Mouse (Mus musculus) ovary, postnatal 10 days (tissue): Measurements from ENCODE around the gene Crybg1.
"Not testable (repeated sequence)": the region's sequence is repeated elsewhere in the genome, so short reads cannot be mapped to it uniquely, and the experiment has no call there.

Experiments
- DNase-seq: peaks from one replicate; pipeline ENCODE4 v3.0.0; 2022; ENCODE audit warnings: low spot score

The Crybg1 gene

DNA sequence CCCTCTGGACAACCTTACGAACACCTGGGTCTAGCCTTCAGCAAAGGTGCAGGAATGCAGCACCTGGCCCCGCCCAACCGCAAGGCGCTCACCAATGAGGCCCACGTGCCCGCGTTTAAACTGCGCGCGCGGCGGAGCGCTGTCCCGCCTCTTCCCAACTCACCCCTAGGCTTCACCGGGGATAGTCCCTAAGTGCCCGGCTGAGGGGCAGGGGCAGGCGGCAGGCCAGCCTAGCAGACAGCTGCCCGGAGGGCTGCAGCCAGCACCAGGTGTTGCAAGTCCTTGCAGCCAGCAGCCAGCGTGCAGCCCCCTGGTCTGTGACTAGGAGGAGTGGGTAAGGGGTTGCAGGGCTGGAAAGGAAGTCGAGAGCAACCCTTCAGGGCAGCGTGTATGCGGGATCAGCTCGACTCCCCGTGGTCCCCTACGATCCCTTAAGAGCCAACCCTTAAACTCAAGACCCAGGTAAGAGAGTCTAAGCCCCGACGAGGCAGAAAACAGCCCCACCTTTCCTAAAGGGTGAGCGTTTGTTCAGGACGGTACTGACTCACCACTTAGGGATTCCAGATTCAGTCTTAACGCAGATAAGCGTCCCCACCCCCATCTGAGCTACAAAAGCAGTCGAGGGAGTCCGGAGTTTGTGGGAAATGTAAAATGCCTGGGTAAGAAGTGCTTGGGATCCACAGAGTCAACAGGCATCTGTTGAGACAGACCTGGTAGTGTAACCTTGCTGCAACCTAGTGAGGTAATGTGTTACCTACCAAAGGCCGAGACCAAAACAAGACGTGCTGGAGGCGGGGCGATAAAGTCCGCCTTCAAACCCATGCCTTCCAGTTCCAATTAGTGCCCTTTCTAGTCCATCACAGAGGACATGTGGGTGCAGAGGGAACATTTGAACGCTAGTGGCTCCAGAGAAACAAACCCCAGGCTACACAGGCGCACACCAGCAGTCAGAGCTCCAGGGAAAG lies 142.7 kb downstream of the Crybg1 start:
- peak; percentile 7 for DNase-seq

DNA sequence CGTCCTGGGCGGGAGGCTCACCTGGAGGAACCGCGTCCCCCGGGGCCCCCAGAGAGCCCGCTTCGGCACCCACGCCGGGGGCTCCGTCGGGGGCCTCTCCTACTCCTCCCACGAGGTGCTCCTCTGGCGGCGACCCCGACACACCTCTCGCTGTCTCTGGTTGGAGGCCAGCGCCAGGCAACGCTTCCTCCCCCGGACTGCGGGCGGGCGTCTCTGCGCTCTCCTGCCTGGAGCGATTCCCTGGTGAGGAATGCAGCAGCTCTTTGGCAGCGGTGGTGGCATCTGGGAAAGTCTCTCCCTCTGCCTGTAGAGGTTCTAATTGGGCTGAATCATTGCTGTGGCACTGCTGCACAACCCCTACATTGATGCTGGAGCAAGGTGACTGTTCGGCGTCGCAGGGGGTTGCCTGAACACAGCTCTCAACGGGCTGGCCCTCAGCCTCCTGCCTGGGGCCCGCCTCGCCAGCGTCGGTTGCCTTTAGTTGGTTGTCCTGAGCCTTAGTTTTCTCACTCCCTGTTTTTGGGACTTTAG lies 144.4 kb downstream of the Crybg1 start:
- DNase-seq = peak; percentile 21

GRCm38 (mm10) chr10:44003551-44004151 lies 145.0 kb downstream of the Crybg1 start:
- DNase-seq = peak; percentile 42

DNA sequence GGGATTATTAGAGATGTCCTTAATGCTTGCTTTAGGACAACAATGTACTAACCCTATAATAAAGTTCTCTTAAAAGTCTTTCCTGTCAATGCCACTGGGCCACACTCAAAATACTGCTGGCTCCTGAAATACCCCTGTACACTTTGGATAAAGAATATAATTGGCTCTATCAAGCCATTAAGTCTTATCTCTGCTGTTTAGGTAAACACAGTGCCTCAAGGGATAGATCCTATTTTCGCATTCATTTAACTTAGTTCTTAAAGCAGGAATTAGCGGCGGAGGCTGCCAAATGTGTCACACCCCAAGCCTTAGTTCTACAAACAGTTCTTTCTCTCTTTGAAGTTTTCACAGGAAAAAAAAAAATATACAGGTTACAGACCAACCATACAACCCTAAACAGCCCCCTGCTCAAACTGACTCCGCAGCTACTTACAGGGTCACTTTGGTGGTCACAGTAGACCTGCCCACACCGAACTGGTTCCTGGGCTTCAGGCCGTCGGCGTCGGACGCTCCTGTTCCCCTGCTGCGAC lies 145.6 kb downstream of the Crybg1 start:
- DNase-seq = no peak

GRCm38 (mm10) chr10:44002004-44002940 lies 146.4 kb downstream of the Crybg1 start:
- DNase-seq = no peak

DNA sequence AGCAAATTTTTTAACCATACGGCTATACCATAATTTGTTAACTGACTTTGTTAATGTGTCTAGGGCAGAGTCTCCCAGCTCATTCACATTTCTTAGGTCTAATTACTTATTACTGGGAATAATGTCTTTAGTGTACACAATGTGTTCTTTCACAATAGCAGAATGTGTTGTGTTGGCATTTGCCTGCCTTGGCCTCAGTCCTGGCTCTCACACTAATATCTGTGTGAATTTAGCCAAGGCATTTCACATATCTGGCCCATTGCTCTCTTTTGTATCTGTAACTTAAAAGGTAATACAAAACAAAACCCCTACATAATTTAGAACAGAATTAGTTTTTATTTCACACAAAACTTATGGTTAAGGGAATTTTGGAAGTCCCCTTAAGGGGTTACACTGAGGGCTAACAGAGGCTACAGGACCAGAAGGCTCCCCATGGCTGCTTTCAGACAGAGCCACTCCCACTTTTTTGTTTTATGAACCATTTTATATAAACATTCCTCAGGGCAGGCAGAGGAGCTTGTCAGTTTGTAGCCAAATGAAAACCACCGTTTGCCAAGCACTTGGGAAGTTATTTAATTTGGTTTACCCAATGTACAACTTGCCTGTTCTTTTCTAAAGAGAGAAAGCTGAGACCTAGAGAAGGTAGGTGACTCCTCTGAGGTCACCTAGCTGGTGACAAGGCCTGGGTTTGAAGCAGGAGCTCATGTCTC lies 148.3 kb downstream of the Crybg1 start:
- DNase-seq = no peak

DNA sequence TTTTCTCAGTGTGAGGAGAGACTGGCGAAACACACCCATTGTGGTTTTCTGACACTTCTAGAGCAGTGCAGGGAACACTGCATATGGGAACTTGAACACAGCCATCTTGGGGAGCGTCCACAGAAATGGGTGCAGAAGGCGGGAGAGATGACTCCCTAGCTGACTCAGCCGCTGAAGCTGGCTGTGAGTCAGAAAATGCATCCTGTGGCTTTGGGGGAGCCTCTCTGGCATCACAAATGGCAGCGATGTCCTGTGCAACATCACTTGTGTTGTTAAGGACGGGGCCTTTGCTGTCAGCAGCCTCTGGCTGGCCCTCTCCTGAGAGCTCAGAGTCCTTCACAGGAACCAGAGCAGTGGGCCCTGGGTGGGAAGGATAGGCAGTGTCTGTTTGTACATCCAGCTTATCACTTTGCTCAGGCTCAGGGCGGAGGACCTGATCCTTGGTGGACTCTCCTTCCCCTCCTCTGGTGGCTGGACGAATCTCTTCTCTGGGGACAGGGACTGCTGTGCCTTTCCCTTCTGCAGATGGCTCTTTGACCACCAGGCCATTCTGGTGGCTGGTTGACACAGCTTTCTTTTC lies 150.1 kb downstream of the Crybg1 start:
- no peak for DNase-seq

DNA sequence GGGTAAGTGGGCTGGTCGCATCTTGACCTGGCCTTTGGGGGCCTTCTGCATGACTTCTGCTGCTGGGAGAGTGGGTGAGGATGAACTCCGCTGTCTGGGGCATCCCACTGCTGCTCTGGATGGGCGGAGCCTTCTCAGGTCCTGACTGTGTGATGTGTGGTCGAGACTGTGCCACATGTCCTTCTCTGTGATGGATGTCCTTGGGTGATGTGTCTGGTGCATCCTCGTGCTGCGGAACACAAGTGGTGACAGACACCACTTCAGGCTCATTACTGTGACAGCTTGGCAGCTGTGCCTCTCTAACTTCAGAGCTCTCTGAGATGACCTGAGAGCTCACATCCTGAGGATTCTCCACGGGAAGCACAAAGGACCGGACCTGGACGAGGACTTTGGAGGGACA lies 150.6 kb downstream of the Crybg1 start:
- DNase-seq = no peak

GRCm38 (mm10) chr10:43997276-43997675 lies 151.4 kb downstream of the Crybg1 start:
- no peak for DNase-seq

GRCm38 (mm10) chr10:43995858-43996650 lies 152.6 kb downstream of the Crybg1 start:
- no peak for DNase-seq

GRCm38 (mm10) chr10:43993198-43993597 lies 155.5 kb downstream of the Crybg1 start:
- no peak for DNase-seq

DNA sequence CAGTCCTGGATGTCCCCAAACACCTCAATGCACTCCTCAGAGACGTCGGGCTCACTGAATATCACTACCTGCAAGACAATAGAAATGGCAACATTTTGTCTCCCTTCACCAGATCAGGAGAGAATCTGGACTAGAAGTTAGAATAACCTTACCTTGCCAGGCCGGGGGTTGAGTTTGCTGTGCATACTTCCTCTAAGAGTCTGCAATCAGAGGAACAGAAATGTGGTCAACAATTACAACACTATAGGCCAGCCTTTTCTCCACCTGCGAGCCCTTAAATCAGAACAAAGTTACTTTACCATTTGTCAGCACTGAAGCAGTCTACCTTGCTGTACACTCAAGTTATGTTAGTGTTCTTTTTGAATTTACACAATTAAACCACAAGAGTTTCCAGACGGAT lies 156.1 kb downstream of the Crybg1 start:
- DNase-seq = no peak

DNA sequence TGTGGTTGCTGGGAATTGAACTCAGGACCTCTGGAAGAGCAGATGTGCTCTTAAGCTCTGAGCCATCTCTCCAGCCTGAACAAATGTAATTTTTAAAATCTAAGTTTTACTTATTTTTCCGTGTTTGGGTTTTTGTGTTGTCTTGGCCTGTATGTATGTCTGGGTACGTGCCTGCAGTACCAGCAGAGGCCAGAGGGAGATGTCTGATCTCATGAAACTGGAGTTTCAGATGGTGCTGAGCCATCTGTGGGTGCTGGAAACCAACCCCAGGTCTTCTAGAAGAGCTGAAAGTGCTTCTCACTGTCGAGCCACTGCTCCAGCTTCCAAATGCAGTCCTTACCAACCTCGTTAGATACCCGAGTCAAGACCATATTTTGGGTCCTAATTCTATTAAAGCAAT lies 157.4 kb downstream of the Crybg1 start:
- no peak for DNase-seq

DNA sequence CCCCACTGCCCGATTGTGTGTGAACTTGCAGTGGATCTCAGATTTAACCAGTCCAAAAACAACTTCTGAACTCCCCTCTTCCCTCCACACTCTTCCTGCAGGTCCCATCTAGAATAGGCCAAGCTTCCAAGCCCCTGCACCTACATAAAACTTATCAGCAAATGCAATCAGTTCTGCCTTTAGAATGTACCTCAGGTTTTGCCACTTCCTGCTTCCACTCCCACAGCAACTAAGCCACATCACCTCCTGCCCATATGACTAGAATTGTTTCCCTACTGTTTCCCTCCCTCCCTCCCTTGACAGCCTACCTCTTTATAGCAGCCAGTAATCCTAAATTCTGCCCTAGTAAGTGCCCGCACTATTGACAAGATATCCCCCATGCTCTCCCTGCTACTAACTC lies 164.8 kb downstream of the Crybg1 start:
- DNase-seq = no peak

- DNase-seq = no peak
These were observed 165.4 kb downstream of the Crybg1 start for GRCm38 (mm10) chr10:43983241-43983640.

DNA sequence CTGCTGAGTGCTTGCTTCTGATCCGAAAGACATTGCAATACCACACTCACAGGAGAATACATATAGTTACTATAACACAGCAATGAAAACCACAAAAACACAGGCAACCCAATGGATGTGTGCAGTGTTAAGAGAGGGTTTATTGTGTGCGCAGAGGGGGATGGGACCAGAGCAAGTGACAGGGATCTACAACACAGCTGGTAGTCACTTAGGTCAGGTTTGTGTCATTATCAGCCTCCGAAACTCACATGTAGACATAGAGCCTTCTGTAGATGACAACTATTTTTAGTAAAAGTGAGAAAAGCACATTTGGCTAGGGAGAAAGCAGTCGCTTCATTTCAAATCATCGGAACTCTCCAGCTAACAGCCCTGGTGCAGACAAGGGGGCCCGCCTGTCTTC lies 166.2 kb downstream of the Crybg1 start:
- DNase-seq = no peak

- DNase-seq = not testable (repeated sequence)
These were observed 167.9 kb downstream of the Crybg1 start for GRCm38 (mm10) chr10:43980742-43981141.

DNA sequence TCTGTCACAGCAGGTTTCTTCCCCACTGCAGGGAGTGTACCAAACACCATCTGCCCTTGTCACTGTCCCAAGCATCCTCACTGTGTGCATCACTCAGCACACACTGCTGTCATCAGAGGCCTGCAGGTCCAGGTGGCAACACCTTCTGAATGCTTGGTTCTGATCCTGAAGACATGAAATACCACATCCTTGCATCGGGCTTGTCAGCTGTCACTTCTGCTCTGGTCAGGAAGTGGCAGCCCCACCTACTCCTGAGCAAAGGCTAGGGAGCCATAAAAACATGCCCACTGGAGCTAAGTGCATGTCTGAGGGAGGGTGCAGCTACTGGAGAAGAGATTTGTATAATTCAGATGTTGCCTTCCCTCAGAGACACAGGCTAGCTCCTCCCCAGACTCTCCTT lies 168.6 kb downstream of the Crybg1 start:
- DNase-seq = no peak

GRCm38 (mm10) chr10:43977353-43977752 lies 171.3 kb downstream of the Crybg1 start:
- DNase-seq = no peak

DNA sequence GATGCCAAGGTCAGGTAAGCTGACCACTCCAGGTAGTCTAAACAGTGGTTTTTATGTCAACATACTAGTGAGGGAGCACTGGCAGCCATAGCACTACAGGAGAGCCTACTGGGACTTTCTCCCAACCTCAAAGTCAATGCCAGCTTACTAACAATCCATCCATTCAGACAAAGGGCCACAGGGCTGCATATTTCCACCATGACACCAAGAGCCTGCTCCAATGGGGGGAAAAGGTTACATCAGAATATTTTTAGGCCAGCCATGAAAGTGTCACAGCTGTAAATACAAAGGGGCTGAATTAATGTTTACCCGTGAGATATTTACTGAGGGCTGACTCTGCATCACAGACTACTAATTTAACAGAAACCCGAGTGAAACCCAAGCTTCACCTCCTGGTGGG lies 175.4 kb downstream of the Crybg1 start:
- DNase-seq = no peak
